Mouse (Mus musculus) myocyte (in vitro differentiated cells): Measurements from ENCODE around the gene Tcte1. TPM values are rescaled to one million over a fixed set of nuclear protein-coding genes. Genes with fewer than 3 reads are reported as not detected.

Experiments used
- H3K27me3 ChIP-seq: one replicate; pipeline ENCODE4 v1.6.1; 2011; ENCODE audit not compliant: control insufficient read depth, insufficient read depth, insufficient read length
- H3K36me3 ChIP-seq: one replicate; pipeline ENCODE4 v1.6.1; 2011; ENCODE audit not compliant: control insufficient read depth, insufficient read depth
- H3K4me2 ChIP-seq: one replicate; pipeline ENCODE4 v1.6.1; 2011; ENCODE audit warnings: low read depth, control low read depth
- H3K4me3 ChIP-seq: one replicate; pipeline ENCODE4 v1.5.1; 2011; ENCODE audit warnings: mild to moderate bottlenecking, control low read depth, moderate library complexity
- H3K79me2 ChIP-seq: one replicate; pipeline ENCODE4 v1.6.1; 2011; ENCODE audit not compliant: control insufficient read depth, insufficient read depth
- H3ac ChIP-seq: one replicate; pipeline ENCODE4 v1.6.1; 2011; ENCODE audit not compliant: control insufficient read depth, insufficient read length
- CEBPB ChIP-seq: IDR thresholded peaks from 2 replicates; pipeline ENCODE4 v1.6.1; 2011; ENCODE audit warnings: mild to moderate bottlenecking, moderate library complexity; ENCODE audit not compliant: poor library complexity, insufficient read depth, severe bottlenecking
- E2F4 ChIP-seq: IDR thresholded peaks from one replicate; pipeline ENCODE4 v1.6.1; 2011; ENCODE audit warnings: mild to moderate bottlenecking, control low read depth, moderate library complexity; ENCODE audit not compliant: insufficient read depth
- MAX ChIP-seq: IDR thresholded peaks from one replicate; pipeline ENCODE4 v1.6.1; 2011; ENCODE audit warnings: low read depth, mild to moderate bottlenecking, control low read depth
- MYOD1 ChIP-seq, 3 experiments: IDR thresholded peaks; one replicate each; pipeline ENCODE4 v1.6.1; 2011; ENCODE audit warnings: control low read depth in 2 of 3, low read depth in 2 of 3, mild to moderate bottlenecking in 2 of 3, moderate library complexity in 1 of 3; ENCODE audit not compliant: insufficient read length in 2 of 3, control insufficient read depth in 1 of 3
- MYOG ChIP-seq, 3 experiments: IDR thresholded peaks; one replicate each; pipeline ENCODE4 v1.6.1; 2011; ENCODE audit warnings: control low read depth in 2 of 3, low read depth in 2 of 3, mild to moderate bottlenecking in 2 of 3; ENCODE audit not compliant: insufficient read length in 2 of 3, control insufficient read depth in 1 of 3, insufficient read depth in 1 of 3
- POLR2A ChIP-seq: IDR thresholded peaks from one replicate; pipeline ENCODE4 v1.6.1; 2011; ENCODE audit warnings: low read depth, mild to moderate bottlenecking, control low read depth, moderate library complexity; ENCODE audit not compliant: insufficient read length
- POLR2AphosphoS2 ChIP-seq: IDR thresholded peaks from one replicate; pipeline ENCODE4 v1.6.1; 2011; ENCODE audit warnings: low read depth, control low read depth; ENCODE audit not compliant: insufficient read length
- REST ChIP-seq: IDR thresholded peaks from one replicate; pipeline ENCODE4 v1.6.1; 2011; ENCODE audit warnings: mild to moderate bottlenecking, control low read depth, moderate library complexity; ENCODE audit not compliant: insufficient read depth, insufficient read length
- SRF ChIP-seq: IDR thresholded peaks from one replicate; pipeline ENCODE4 v1.6.1; 2011; ENCODE audit warnings: low read depth; ENCODE audit not compliant: control insufficient read depth, insufficient read length
- TCF12 ChIP-seq: IDR thresholded peaks from one replicate; pipeline ENCODE4 v1.6.1; 2011; ENCODE audit warnings: mild to moderate bottlenecking, control low read depth; ENCODE audit not compliant: poor library complexity, insufficient read depth, severe bottlenecking
- TCF3 ChIP-seq: IDR thresholded peaks from one replicate; pipeline ENCODE4 v1.6.1; 2011; ENCODE audit warnings: low read depth, control low read depth; ENCODE audit not compliant: insufficient read length
- USF1 ChIP-seq: IDR thresholded peaks from one replicate; pipeline ENCODE4 v1.6.1; 2011; ENCODE audit warnings: low read depth, mild to moderate bottlenecking, control low read depth, moderate library complexity
- polyA plus RNA-seq: library from polyadenylated mRNA; unstranded; fragments of >200 nt; fragmentation: generic; extraction: Trizol; gene quantifications from one replicate; pipeline ENCODE4 v1.2.1, GENCODE M21; 2012; ENCODE audit warnings: missing spikeins

Gene Tcte1
- polyA plus RNA-seq, 1 experiment = not detected

DNA sequence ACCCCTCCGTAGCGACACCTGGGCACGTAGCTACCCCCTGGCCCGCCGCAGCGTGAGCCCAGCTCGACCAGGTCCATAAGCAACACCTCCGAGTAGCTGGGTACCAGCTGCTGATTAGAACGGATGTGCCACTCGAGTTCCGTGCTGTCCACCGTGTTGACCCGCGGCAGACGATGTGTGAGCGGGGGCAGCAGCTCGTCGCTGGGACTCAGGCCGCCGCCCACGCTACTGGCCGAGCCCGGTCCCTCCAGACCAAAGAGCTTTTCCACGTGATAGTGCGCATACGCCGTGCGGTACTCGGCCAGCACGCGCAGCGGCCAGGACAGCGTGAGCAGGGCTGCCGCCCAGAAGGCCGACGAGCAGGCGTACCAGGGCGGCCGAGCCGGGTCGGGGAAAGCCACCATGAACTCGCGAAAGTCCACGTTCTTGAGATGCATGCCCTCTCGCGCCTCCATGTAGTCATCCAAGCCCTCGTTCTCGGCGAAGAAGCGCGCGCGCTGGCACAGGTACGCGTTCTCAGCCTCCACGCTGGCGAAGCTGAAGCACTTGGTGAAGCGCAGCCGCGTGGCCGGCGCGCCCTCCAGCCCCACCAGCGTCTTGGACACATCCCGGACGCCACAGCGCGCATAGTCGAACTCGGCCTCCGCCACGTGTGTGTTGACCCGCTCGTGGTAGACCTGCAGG is 22.2 kb downstream of the Tcte1 start:
- Histone ChIP-seq H3K36me3 (no peaks in the 10 kb centered on the region), H3ac (no peak overlapping the region), H3K79me2 (no peaks in the 10 kb centered on the region), H3K4me3 (no peak overlapping the region), H3K27me3 (peaks cover 65% of the 10 kb centered on the region), H3K4me2 (no peak overlapping the region)
- TF ChIP-seq MYOG (IDR thresholded peaks at IDR 0.05; ENCODE audit: control insufficient read depth in 1 of 3, insufficient read depth in 1 of 3, insufficient read length in 2 of 3, low read depth in 2 of 3) (no peak), USF1 (no peak), POLR2A (no peak), E2F4 (no peak), TCF12 (no peak), TCF3 (no peak), POLR2AphosphoS2 (no peak), CEBPB (no peak)

GRCm38 (mm10) chr17:45546941-45547340 is 23.7 kb downstream of the Tcte1 start:
- H3ac ChIP-seq = no peak overlapping the region
- H3K4me3 ChIP-seq = no peak overlapping the region
- no peaks in the 10 kb centered on the region for H3K36me3 ChIP-seq
- no peak overlapping the region for H3K4me2 ChIP-seq
- H3K79me2 ChIP-seq = no peaks in the 10 kb centered on the region
- peaks cover 63% of the 10 kb centered on the region for H3K27me3 ChIP-seq
- no peak for TF ChIP-seq CEBPB
- no peak for TF ChIP-seq REST
- no peak for TF ChIP-seq E2F4
- TF ChIP-seq POLR2A = no peak
- no peak for TF ChIP-seq TCF12
- no peak for TF ChIP-seq MYOD1 (IDR thresholded peaks at IDR 0.05; ENCODE audit: control insufficient read depth in 1 of 3, insufficient read length in 2 of 3, low read depth in 2 of 3)
- TF ChIP-seq POLR2AphosphoS2 = no peak
- no peak for TF ChIP-seq USF1
- TF ChIP-seq TCF3 = no peak
- no peak for TF ChIP-seq SRF
- TF ChIP-seq MAX = no peak
- TF ChIP-seq MYOG (IDR thresholded peaks at IDR 0.05; ENCODE audit: control insufficient read depth in 1 of 3, insufficient read depth in 1 of 3, insufficient read length in 2 of 3, low read depth in 2 of 3) = no peak

- Histone ChIP-seq H3K4me2 (no peak overlapping the region), H3K4me3 (no peak overlapping the region), H3K27me3 (peaks cover 63% of the 10 kb centered on the region), H3K36me3 (no peaks in the 10 kb centered on the region), H3K79me2 (no peaks in the 10 kb centered on the region), H3ac (no peak overlapping the region)
- no peak for TF ChIP-seq TCF12
- TF ChIP-seq TCF3 = no peak
- TF ChIP-seq POLR2A = no peak
- no peak for TF ChIP-seq CEBPB
- TF ChIP-seq POLR2AphosphoS2 = no peak
- no peak for TF ChIP-seq E2F4
- no peak for TF ChIP-seq SRF
- TF ChIP-seq MYOG (IDR thresholded peaks at IDR 0.05; ENCODE audit: control insufficient read depth in 1 of 3, insufficient read depth in 1 of 3, insufficient read length in 2 of 3, low read depth in 2 of 3) = no peak
- no peak for TF ChIP-seq MAX
- no peak for TF ChIP-seq MYOD1 (IDR thresholded peaks at IDR 0.05; ENCODE audit: control insufficient read depth in 1 of 3, insufficient read length in 2 of 3, low read depth in 2 of 3)
- no peak for TF ChIP-seq REST
- no peak for TF ChIP-seq USF1
Measured at GRCm38 (mm10) chr17:45547461-45548190, 24.4 kb downstream of the Tcte1 start.

GRCm38 (mm10) chr17:45548541-45549512 is 25.6 kb downstream of the Tcte1 start:
- Histone ChIP-seq H3K79me2 (no peaks in the 10 kb centered on the region), H3K27me3 (peaks cover 51% of the 10 kb centered on the region), H3K36me3 (no peaks in the 10 kb centered on the region), H3ac (no peak overlapping the region), H3K4me3 (no peak overlapping the region), H3K4me2 (no peak overlapping the region)
- no peak for TF ChIP-seq USF1
- TF ChIP-seq MAX = no peak
- no peak for TF ChIP-seq MYOG (IDR thresholded peaks at IDR 0.05; ENCODE audit: control insufficient read depth in 1 of 3, insufficient read depth in 1 of 3, insufficient read length in 2 of 3, low read depth in 2 of 3)
- no peak for TF ChIP-seq POLR2A
- no peak for TF ChIP-seq TCF3
- TF ChIP-seq TCF12 = no peak
- TF ChIP-seq REST = no peak
- no peak for TF ChIP-seq POLR2AphosphoS2
- no peak for TF ChIP-seq E2F4
- TF ChIP-seq MYOD1 (IDR thresholded peaks at IDR 0.05; ENCODE audit: control insufficient read depth in 1 of 3, insufficient read length in 2 of 3, low read depth in 2 of 3) = no peak
- no peak for TF ChIP-seq CEBPB
- TF ChIP-seq SRF = no peak
